Mouse (Mus musculus): ENCODE measurements around the gene Pofut2. TPM values are rescaled to one million over a fixed set of nuclear protein-coding genes. Genes with fewer than 3 reads are reported as not detected.

The Pofut2 gene
- polyA plus RNA-seq (2012; rRNA removed): 16.4 and 18.2 TPM in 2 replicates

DNA sequence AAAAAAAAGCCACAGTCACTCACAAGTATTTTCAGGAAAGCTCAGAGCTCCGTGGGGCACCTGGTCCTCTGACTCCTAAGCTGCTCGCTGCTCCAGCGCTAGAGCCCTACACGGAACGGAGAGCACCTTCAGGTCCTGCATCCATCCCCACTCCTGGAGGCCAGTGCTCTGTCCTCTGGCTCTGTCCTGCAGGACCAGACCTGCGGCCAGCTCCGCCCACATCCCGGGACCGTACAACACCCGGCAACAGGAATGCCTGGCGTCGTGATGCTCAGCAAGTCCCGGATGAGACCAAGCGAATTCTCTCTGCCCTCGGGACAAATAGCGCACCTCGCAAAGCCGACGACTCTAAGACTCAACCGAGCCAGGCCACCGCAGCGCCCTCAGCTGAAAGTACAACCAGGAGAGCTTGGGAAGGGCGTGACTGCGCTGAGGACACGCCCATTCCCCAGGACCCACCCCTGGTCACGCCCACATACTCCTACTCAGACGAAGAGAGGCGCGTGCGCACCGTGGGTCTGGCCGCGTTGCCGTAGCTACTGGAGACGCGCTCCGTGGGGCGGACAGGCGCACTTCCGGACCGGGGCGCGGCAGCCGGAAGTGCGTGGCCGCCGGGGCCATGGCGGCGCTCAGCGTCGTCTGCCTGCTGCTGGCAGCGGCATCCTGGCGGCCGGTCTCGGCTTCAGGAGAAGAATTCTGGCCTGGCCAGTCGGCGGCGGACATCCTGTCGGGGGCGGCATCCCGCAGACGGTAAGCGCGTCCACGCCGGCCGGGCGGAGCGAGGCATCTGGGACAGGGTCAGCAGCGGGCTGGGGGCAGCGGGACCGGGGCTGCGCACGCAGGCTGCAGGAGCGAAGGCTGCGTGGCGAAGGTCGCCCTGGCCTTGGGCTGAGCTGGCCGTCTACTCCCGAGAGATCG, at the start of gene Pofut2:
Gene Pofut2, plus strand, starts transcription at position 515 of the 918 bp plus-strand sequence.

Other genes starting within 250 kb of the Pofut2 start
- 10.3 and 12.8 TPM in 2 replicates for gene Slc19a1, start 227.0 kb upstream of the Pofut2 start, polyA plus RNA-seq (2012; rRNA removed)
- 103 and 113 TPM in 2 replicates for gene Col18a1, start 92.7 kb upstream of the Pofut2 start, polyA plus RNA-seq (2012; rRNA removed)
- gene Adarb1, start 159.1 kb downstream of the Pofut2 start, polyA plus RNA-seq (2012; rRNA removed): 1.7 TPM in 2 replicates